Mouse (Mus musculus) liver, embryonic 14.5 days (tissue): ENCODE data around the gene Nucb2.

ENCODE experiments used
- CTCF ChIP-seq: IDR thresholded peaks from 2 replicates; pipeline ENCODE4 v1.5.1; 2016; ENCODE audit warnings: antibody characterized with exemption, low read depth, control low read depth
- EP300 ChIP-seq: IDR thresholded peaks from 2 replicates; pipeline ENCODE4 v1.6.1; 2016; ENCODE audit warnings: antibody characterized with exemption, low read depth

DNA sequence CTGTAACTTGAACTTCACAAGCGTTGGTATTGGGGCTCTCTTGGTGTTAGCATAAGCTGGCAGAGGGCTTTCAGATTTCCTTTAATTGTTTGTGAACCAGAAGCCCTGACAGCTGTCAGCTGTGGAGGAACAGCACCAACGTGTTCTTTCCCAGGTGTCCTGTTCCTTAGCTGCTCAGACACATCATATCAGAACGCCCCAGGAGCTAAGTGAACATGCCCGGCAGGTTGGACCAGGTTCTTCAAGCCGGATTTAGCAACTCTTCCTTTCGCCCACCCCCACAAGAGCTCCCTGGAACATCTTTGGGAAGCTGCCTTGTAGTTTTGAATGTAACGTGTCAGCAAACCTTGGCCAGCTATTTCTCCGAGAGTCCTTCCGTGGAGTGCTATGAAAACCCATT, 10.4 kb downstream of the Nucb2 start:
- no peak for TF ChIP-seq CTCF
- no peak for TF ChIP-seq EP300
